Comparison of ENCODE assay signal across 14 mouse cellular contexts in genomic region chr9:35032457-35032856, GRCm38 (mm10).
DNase-seq lines count a peak whose midpoint lies in the region; ATAC-seq and TF ChIP-seq lines count a peak whose summit lies in the region.
"Had no signal": no experiment of that assay in that cellular context is flagged by ENCODE, and none has a peak within 500 bp of the region (broad histone marks: within the 10 kb centered on the region; RNA-seq: fewer than 3 reads in every experiment).

No protein-coding gene starts in this region.

- DNase-seq in cerebellum, postnatal 4 days (ENCODE audit: low spot score in 2 of 2), result no peak
- peak; percentile 28 for DNase-seq in kidney, adult 9 months
- peak; percentile 93 for DNase-seq in 3T3-L1 (ENCODE audit: low read depth, low spot score)
- DNase-seq in brain, embryonic 14.5 days (ENCODE audit: low read depth), result peak; percentile 24
- DNase-seq in natural killer cell, adult 2 months (ENCODE audit: low spot score in 2 of 2), result no peak
- DNase-seq: lung, postnatal 14 days; thymus, adult 2 months had no signal

- no peak overlapping the region for H3K4me3 ChIP-seq in kidney, embryonic 15.5 days (replicated peaks)
- H3K4me3 ChIP-seq: embryonic facial prominence, embryonic 12.5 days; hindbrain, embryonic 15.5 days; liver, embryonic 12.5 days; neural tube, embryonic 15.5 days had no signal

- no peaks in the 10 kb centered on the region for H3K36me3 ChIP-seq in kidney, embryonic 15.5 days
- H3K36me3 ChIP-seq: embryonic facial prominence, embryonic 12.5 days; liver, embryonic 12.5 days had no signal

- no peak overlapping the region for H3K9ac ChIP-seq in kidney, embryonic 15.5 days
- H3K9ac ChIP-seq: embryonic facial prominence, embryonic 12.5 days; hindbrain, embryonic 15.5 days; liver, embryonic 12.5 days; neural tube, embryonic 15.5 days had no signal

- H3K27ac ChIP-seq in kidney, embryonic 15.5 days, result no peak overlapping the region
- H3K27ac ChIP-seq: embryonic facial prominence, embryonic 12.5 days; hindbrain, embryonic 15.5 days; liver, embryonic 12.5 days; neural tube, embryonic 15.5 days had no signal

- no peak overlapping the region for H3K4me2 ChIP-seq in kidney, embryonic 15.5 days
- H3K4me2 ChIP-seq: embryonic facial prominence, embryonic 12.5 days; hindbrain, embryonic 15.5 days; liver, embryonic 12.5 days; neural tube, embryonic 15.5 days had no signal

- TF ChIP-seq CTCF in brain, embryonic 14.5 days (IDR thresholded peaks at IDR 0.05; ENCODE audit: borderline replicate concordance, extremely low read depth, insufficient read depth, insufficient read length), result no peak

- no peaks in the 10 kb centered on the region for H3K27me3 ChIP-seq in kidney, embryonic 15.5 days
- H3K27me3 ChIP-seq: embryonic facial prominence, embryonic 12.5 days; hindbrain, embryonic 15.5 days had no signal

- TF ChIP-seq POLR2A in brain, embryonic 14.5 days (IDR thresholded peaks at IDR 0.05; ENCODE audit: borderline replicate concordance, extremely low read depth, insufficient read depth, insufficient read length, poor library complexity, severe bottlenecking), result no peak

- H3K4me1 ChIP-seq in kidney, embryonic 15.5 days, result 0 out of 2 replicates have a peak, but pooled peaks cover 3% of the 10 kb centered on the region

- no peaks in the 10 kb centered on the region; the same call in 1 of the 2 replicates for H3K9me3 ChIP-seq in kidney, embryonic 15.5 days (replicated peaks)
- H3K9me3 ChIP-seq: embryonic facial prominence, embryonic 12.5 days; hindbrain, embryonic 15.5 days; liver, embryonic 12.5 days; neural tube, embryonic 15.5 days had no signal

- WGBS in kidney, embryonic 15.5 days, result 64% methylated on average over 6 of the region's 6 CpGs

- 0 out of 2 replicates have a peak, but pooled peaks have one; percentile 17 for ATAC-seq in cerebellum, adult (ENCODE audit: insufficient number of reproducible peaks, low FRiP score, low TSS enrichment)
- no peak for ATAC-seq in kidney, embryonic 15.5 days (replicated peaks; ENCODE audit: low FRiP score)
- no peak for ATAC-seq in erythroid progenitor cell, adult 5-6 weeks (replicated peaks; ENCODE audit: low FRiP score, poor library complexity, severe bottlenecking)
- ATAC-seq: liver, embryonic 12.5 days had no signal

Comparison
In these comparisons a context has a peak if more than half of its experiments do, and no peak if none do; other contexts are left out.
1. DNase-seq: peak in kidney, adult 9 months (single experiment), 3T3-L1 (single experiment) and brain, embryonic 14.5 days (single experiment); none in cerebellum, postnatal 4 days (0 of 2) and natural killer cell, adult 2 months (0 of 2).